Mouse (Mus musculus) macrophage (primary cell): ENCODE measurements at regions not wholly inside any gene's neighbourhood (a gene's known extent, or its start where the extent isn't known, plus 50 kb on each side); places are given as distances from the start of the nearest gene placed in this dataset.

Experiments used
- H3K27ac ChIP-seq: fragments of 350-480 bp; formaldehyde crosslinking; 2 replicates; pipeline ENCODE4 v1.9.0; 2021
- H3K36me3 ChIP-seq: fragments of 350-480 bp; formaldehyde crosslinking; 2 replicates; pipeline ENCODE4 v1.9.0; 2021; ENCODE audit errors: inconsistent target
- H3K4me3 ChIP-seq: fragments of 350-480 bp; formaldehyde crosslinking; 2 replicates; pipeline ENCODE4 v1.9.0; 2021; ENCODE audit errors: inconsistent target
- H3K79me2 ChIP-seq: fragments of 350-480 bp; formaldehyde crosslinking; 2 replicates; pipeline ENCODE4 v1.9.0; 2021; ENCODE audit errors: inconsistent target
- WGBS: methylation state at CpG from one replicate; pipeline ENCODE4 v1.1.7; 2026; ENCODE audit warnings: inconsistent platforms; ENCODE audit not compliant: missing documents; 5-methylcytosine and 5-hydroxymethylcytosine counted together

DNA sequence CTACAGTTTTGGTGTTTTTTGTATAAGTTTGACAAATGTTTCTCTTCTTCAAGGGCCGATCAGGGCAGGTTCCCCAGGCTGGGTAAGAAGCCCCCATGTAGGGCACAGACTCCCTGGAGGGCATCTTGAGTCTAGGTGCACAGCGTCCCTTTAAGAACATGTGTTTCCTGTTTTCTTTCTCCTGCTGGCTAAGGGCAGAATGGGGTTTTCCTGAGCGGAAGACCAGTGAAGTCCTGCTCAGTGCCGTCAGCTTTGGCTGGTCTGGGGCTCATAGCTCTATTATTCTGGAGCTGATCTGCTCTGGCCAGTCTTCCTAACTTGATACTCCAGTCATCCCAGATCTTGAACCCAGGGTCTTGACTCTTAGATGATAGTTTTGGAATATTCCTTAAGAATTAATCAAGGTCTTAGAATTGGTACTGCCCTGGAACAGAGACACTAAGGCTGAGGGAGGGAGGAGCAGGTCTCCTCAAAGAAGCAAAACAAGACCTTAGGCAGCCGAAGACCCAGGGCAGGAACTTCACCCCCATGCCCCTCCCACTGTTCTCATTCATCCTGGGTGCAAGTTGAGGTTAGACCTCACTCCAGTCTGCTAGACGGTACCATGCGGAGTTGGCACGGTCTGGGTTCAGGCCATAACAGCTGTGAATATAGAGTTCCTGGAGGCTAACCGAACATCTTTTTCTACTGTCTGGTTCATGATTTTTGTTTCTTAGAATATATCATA lies 70.8 kb upstream of the Haao start:
- no peaks in the 10 kb centered on the region for H3K36me3 ChIP-seq
- H3K79me2 ChIP-seq: no peaks in the 10 kb centered on the region
- WGBS: 22% methylated on average over 9 of the region's 9 CpGs
- H3K4me3 ChIP-seq: no peak overlapping the region
- H3K27ac ChIP-seq: no peak overlapping the region

DNA sequence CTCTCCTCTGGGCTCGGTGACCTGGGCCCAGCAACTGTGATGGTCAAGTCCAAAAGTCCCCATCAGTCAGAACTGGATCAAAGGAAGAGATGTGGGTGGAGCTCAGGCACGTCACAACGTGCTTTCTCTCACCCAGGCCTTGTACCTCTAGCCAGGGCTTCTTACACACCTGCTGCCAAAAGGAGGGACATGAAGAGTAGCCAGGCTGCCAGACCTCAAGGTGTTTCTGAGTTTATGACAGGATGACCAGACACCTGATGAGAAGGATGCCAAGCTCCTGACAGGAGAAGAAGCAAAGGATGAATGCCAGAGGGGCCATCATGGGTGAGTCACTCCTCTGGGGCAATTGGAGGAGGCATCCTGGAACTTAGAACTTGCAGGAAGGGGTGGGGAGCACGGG lies 70.0 kb upstream of the Haao start:
- H3K79me2 ChIP-seq: no peaks in the 10 kb centered on the region
- H3K27ac ChIP-seq: no peak overlapping the region
- H3K4me3 ChIP-seq: no peak overlapping the region
- 73% methylated on average over 4 of the region's 4 CpGs for WGBS
- no peaks in the 10 kb centered on the region for H3K36me3 ChIP-seq

DNA sequence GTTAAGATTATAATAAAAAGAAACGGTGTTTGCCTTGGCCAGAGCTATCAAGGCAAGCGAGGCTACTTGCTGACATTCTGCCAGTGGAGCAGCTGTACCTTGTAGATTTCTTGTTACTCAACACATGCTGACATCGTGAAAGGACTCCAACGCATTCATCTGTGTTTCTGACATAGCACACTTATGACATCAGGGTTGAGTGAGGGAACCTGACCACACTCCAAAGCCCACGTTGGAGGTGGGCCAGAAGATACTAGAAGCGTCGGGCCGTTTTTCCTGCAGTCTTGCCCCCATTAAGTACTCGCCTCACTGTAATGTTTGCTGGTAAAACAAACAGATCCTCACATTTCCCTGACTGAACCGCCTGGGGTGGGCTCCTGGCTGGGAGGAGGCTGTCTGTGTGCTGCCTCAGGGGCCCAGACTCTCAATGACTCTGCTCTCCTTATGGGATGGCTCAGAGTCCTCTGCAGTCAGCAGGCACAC lies 69.0 kb upstream of the Haao start:
- Histone ChIP-seq H3K36me3 (no peaks in the 10 kb centered on the region), H3K27ac (no peak overlapping the region), H3K79me2 (no peaks in the 10 kb centered on the region), H3K4me3 (no peak overlapping the region)
- WGBS: 47% methylated on average over 10 of the region's 10 CpGs

DNA sequence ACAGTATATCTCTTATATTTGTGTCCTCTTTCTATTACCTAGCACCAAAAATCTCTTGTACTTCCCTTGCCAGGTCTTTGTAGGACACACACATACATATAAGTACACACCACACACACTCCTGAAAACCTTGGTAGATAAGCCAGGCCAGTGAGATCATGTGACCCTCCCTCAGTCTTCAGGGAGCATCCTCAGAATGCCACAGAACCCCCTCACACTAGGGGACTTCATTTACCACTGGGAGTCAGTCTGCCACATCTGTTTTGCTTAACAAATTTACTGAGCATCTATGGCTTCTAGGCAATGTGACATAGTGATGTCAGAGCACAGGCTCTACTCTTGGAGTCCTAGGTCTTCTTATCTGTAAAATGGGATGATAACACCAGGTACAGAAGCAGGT lies 67.3 kb upstream of the Haao start:
- H3K27ac ChIP-seq: no peak overlapping the region
- no peaks in the 10 kb centered on the region for H3K36me3 ChIP-seq
- no peaks in the 10 kb centered on the region for H3K79me2 ChIP-seq
- no peak overlapping the region for H3K4me3 ChIP-seq

DNA sequence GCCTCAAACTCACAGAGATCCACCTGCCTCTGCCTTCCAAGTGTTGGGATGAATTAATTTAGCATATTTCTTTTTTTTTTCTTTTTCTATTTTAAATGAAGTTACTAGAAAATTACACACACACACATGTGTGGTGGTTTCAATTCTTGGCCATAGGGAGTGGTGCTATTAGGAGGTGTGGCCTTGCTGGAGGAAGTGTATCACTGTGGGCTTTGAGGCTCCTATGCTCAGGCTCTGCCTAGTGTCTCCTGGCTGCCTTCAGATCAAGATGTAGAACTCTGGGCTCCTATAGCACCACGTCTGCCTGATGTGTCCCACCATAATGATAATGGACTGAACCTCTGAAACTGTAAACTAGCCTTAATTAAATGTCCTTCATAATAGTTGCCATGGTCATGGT lies 66.8 kb upstream of the Haao start:
- Histone ChIP-seq H3K79me2 (no peaks in the 10 kb centered on the region), H3K27ac (no peak overlapping the region), H3K36me3 (no peaks in the 10 kb centered on the region), H3K4me3 (no peak overlapping the region)
- 17% methylated on average over 1 of the region's 1 CpGs for WGBS

DNA sequence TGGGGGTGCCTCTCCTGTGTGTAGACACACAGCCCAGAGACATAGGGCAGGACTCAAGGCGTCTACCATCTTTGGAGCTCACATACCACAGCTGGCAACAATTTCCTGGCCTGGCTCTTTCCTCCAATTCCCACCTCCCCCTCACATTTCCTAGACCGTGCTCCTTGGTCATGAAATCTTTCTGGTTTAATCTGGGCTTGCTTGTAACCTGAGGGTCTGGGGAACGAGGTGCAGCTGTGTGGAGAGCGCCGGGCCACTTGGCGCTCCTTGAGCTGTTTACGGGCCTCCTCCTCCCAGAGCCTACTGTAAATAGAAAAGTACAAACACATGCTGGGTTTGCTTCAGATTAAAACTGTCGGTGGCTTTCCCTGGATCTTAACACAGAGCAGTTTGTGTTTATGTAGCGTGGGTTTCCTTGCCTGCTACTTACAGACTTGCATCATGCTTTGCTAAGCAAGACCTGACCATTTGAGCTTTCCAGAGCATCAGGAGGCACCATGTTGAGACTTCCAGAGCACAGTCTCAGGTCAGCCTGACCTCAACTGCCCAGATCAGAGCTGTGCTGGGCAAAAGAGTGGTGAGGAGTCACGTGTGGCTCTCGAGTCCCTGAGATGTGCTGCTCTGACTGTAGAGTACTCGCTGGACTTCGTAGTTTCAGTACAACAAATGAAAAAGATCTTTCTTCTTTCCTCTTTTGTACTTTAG lies 66.1 kb upstream of the Haao start:
- Histone ChIP-seq H3K79me2 (no peaks in the 10 kb centered on the region), H3K27ac (no peak overlapping the region), H3K4me3 (no peak overlapping the region), H3K36me3 (no peaks in the 10 kb centered on the region)
- 82% methylated on average over 13 of the region's 13 CpGs for WGBS

DNA sequence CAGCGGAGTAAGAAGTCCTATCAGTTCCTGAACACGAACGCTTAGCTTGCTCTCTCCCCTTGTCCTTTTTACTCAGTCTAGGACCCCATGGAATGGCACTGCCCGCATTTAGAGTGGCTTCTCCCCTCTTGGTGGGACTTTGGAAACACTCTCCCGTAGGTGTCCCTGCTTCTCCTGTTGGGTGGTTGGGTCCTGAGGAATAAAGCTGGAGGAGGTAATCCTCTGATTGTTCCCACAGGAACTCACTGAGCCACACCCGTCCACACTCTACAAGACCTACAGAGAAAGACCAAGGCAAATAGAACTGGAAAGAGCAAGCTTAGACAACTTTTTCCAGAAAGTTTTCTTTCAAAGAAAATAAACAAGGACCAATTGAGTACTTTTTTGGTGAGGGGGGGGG lies 64.7 kb upstream of the Haao start:
- WGBS: 95% methylated on average over 6 of the region's 6 CpGs
- Histone ChIP-seq H3K27ac (no peak overlapping the region), H3K79me2 (no peaks in the 10 kb centered on the region), H3K4me3 (no peak overlapping the region), H3K36me3 (no peaks in the 10 kb centered on the region)

DNA sequence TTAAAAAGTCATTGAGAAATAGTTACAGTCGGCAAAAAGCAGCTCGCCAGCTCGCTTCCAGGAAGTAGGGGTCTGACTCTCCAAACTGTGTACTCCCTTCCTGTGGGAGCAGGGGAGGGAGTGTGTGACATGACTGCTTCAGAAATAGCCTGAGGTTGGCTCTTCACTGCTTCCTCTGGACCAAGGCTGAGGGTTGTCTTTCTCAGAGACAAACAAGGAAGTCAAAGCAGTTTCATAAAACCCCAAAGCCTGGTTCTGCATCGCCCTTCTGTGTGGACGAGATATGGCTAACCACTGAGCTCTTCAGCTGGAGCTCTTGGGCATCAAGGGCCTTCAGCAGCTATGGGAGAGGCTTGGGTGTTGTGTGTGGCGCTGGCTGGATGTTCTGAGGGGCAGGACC lies 61.0 kb upstream of the Haao start:
- 3% methylated on average over 5 of the region's 6 CpGs for whole genome bisulfite sequencing
- H3K27ac ChIP-seq: no peak overlapping the region
- no peaks in the 10 kb centered on the region for H3K36me3 ChIP-seq
- no peaks in the 10 kb centered on the region for H3K79me2 ChIP-seq
- H3K4me3 ChIP-seq: no peak overlapping the region

DNA sequence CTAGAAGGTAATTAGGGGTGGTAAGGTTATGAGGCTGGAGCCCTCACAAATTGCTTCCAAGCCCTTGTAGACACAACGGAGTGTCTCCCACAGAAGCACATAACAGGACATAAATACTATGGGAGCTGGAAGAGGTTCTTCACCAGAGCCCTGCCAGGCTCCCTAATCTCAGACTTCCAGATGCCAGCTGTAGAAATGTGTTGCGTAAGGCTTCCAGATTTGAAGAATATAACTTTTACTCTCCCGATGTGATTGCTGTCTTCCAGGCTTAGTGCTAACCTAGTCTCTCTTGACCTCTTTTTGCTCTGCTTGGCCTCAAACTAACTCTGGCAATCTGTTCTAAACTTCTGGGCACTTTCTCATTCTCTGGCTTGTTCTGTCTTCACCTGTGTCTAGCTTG lies 59.8 kb upstream of the Haao start:
- Histone ChIP-seq H3K79me2 (no peaks in the 10 kb centered on the region), H3K4me3 (no peak overlapping the region), H3K36me3 (no peaks in the 10 kb centered on the region), H3K27ac (no peak overlapping the region)
- WGBS: 65% methylated on average over 3 of the region's 3 CpGs

DNA sequence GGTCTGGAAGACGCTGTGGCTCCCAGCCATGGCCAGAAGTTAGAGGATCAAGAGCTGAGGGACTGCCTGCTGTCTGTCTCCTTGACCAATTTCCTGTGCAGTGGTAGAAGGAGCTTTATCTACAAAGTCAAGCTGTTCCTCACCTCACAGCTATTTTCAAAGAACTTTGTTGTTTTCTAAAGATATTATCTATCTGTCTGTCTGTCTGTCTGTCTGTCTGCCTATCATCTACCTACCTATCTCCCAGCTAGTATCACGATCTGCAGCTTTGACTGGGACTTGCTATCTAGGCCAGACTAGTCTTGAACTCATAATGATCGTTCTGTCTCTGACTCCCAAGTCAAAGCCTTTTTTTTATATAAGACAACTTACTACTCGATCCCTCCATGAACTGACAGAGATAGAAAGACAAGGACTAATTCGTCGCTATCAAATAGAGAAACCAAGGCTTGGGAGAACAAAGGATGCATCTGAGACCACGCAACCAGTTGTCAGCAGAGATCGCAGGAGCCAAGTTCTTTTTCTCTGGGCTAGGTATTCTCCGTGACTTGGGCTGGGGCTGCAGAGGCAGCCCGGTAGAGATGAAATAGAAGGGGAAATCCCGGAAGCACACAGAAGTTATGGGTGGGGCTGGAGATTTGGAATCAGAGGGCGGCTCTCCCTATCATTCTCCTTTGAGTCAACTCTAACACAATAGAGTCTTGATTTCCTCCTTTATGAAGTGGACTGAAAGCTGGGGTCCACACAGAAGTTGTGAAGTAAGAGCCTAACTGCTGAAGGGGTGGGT lies 59.2 kb upstream of the Haao start:
- 77% methylated on average over 12 of the region's 12 CpGs for WGBS

DNA sequence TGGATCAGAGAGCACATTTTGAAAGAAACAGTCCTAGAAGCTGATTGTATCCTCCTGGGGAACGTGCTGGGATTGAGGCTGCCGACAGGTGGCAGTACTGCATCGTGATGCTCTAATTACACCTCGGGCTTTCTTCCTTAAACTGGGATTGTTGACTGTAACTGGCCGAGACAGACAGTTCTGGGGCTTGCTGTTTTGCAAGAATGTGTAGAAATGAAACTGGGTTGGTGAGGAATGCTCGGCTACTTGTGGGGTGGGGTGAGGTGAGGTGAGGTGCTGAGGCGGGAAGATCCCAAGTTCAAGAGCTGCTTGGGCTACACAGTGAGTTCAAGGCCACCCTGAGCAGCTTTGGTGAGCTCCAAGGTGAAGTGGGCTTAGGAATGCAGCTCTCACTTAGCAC lies 55.7 kb upstream of the Haao start:
- H3K4me3 ChIP-seq: no peak overlapping the region
- no peaks in the 10 kb centered on the region for H3K36me3 ChIP-seq
- 2% methylated on average over 7 of the region's 7 CpGs for WGBS
- no peaks in the 10 kb centered on the region for H3K79me2 ChIP-seq
- H3K27ac ChIP-seq: no peak overlapping the region

More for the DNA sequence above, 59.2 kb upstream of the Haao start:
- no peak overlapping the region for H3K27ac ChIP-seq
- H3K79me2 ChIP-seq: no peaks in the 10 kb centered on the region
- no peaks in the 10 kb centered on the region for H3K36me3 ChIP-seq
- no peak overlapping the region for H3K4me3 ChIP-seq

DNA sequence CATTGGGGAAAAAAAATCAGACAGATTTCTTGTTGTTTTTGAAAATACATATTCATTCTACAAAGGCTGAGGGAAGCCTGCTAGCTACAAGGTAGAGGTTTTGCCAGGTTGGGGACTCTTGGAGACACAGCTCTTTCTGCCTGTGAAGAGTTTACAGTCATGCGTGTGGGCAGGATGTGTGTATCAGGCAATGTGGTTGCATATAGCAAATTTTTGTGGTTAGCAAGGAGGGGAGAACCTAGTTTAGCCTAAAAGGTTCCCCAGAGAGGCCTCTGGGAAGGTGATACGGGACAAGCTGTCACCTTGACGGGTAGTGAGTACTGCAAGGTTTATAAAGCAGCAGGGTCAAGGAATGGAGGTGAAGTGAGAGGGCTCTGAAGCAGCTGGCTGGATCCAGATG lies 54.8 kb upstream of the Haao start:
- no peaks in the 10 kb centered on the region for H3K36me3 ChIP-seq
- WGBS: 71% methylated on average over 3 of the region's 3 CpGs
- no peak overlapping the region for H3K27ac ChIP-seq
- no peaks in the 10 kb centered on the region for H3K79me2 ChIP-seq
- H3K4me3 ChIP-seq: no peak overlapping the region

DNA sequence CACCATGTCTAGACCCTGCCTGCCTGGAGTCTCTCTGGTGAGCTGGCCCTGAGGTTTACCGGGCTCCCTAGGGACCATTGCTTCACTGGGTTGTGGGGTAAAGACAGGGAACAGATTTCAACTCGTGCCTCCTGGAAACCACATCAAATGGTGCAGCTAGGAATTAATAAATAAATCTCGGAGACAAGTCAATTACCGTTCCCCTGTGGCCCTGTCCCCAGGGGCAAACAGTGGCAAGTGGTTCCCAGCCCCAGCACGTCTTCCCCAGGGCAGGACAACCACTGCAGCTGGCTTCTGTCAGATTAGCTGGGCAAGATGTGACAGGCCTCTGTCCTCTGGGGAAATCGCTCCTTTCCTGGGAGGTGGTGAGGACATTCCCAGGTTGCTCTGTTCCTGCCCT lies 54.3 kb upstream of the Haao start:
- Histone ChIP-seq H3K4me3 (no peak overlapping the region), H3K36me3 (no peaks in the 10 kb centered on the region), H3K79me2 (no peaks in the 10 kb centered on the region), H3K27ac (no peak overlapping the region)
- WGBS: 62% methylated on average over 6 of the region's 6 CpGs

DNA sequence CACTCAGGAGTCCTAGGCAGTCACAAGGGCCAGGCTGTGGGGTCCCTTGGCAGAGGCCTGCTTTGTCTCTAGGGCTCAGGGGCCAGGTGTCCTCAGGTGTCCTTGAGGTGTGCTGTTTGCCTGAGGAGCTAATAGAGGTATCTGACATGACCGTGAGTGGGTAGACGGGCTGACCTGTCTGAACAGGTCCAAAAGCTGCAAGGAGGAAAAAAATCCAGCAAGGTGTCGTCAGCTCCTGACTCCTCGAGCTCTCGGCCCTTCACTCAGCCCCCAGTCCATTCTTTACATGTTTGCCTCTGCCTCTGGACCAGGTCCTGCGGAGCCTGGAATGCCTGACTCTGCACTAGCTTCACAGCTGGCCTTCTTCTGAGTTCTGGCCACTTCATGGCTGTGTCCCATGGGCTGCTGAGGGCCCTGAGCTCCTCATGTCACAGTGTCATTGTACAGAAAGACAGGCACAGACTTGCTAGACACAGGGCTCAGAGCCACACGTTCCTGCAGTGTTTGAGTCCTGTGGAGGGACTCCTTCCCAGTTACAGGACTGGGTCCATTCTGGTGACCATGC lies 51.9 kb upstream of the Haao start:
- 96% methylated on average over 7 of the region's 7 CpGs for WGBS
- H3K36me3 ChIP-seq: no peaks in the 10 kb centered on the region
- no peaks in the 10 kb centered on the region for H3K79me2 ChIP-seq
- H3K27ac ChIP-seq: no peak overlapping the region
- no peak overlapping the region for H3K4me3 ChIP-seq

DNA sequence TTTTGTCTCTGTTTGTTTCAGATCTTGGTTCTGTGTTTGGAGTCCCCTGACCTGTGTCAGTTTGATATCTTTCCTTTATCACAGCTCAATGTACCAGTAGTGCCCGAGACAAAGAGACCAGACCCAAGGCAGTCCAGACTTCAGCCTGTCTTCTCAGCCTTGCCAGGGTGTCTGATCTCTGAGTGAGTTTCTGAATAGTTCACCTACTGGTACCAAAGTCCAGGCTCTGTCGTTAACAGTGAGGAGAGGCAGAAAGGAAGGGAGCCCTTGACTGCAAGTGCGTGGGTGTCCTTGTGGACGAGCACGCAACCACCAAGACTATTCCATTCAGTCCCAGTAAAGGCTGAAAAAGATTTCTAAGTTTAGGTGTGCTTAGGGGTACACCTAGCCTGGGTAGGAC lies 50.8 kb upstream of the Haao start:
- Histone ChIP-seq H3K36me3 (no peaks in the 10 kb centered on the region), H3K4me3 (no peak overlapping the region), H3K27ac (no peak overlapping the region), H3K79me2 (no peaks in the 10 kb centered on the region)
- whole genome bisulfite sequencing: 81% methylated on average over 5 of the region's 5 CpGs
